Mouse (Mus musculus) urinary bladder, postnatal 25 days (tissue): ENCODE data around the gene Galnt7.

Experiments
- DNase-seq: peaks from one replicate; pipeline ENCODE4 v3.0.0; 2022; ENCODE audit warnings: low spot score

Galnt7 gene

DNA sequence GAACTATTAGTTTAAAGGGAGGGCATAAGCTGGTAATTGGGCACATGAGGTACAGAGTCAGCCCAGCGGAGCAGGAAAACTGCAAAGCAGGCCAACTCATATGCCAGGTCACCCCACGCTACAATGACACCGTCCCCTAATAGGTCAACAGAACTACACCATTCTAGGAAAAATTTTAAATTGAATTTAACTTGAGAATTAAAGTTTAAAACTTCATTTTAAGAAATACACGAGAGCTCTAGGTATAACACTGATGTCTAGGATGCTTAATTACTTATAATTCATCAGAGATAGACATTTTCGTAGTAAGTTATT lies 67.7 kb downstream of the Galnt7 start:
- no peak for DNase-seq

- DNase-seq, result no peak
Measured at GRCm38 (mm10) chr8:57584416-57585127, 68.3 kb downstream of the Galnt7 start.

DNA sequence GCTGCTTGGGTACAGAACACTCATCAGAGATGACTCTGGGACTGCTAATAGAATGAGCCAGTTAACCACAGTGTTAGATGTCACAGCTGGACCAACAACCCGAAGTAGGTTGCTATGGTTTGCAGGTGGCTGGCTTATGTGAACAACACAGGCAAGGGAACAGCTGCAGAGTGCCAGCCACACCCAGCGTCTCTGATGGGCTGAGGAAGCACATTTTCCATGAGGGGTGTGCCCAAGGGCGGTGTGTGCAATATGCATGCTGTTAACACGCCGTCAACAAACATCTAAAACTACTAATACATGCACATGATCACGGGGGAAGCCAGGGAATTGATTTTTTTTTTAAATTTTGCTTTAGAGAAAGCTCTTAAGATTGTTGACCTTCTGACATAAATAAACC lies 73.0 kb downstream of the Galnt7 start:
- DNase-seq, result no peak

DNA sequence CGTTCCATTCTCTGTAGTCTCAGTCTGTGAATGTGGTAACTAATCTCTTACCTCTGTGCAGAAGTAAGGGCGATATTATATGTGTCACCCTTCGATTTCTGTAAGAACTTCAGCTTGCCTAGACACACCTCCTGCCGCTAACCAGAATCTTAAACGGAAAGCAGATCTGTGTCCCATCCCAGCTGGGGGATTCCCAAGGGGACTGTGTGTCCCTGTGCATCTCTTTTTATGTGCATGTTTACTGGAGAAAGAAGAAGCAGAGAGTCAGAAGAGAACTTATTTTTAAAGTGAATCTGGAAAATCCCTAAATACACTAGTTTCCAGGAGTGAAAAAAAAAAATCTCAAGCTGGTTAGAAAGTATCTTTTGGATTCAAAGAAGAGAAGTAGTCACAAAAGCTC lies 75.5 kb downstream of the Galnt7 start:
- DNase-seq, result no peak

GRCm38 (mm10) chr8:57576238-57576637 lies 76.6 kb downstream of the Galnt7 start:
- DNase-seq, result peak; percentile 18

DNA sequence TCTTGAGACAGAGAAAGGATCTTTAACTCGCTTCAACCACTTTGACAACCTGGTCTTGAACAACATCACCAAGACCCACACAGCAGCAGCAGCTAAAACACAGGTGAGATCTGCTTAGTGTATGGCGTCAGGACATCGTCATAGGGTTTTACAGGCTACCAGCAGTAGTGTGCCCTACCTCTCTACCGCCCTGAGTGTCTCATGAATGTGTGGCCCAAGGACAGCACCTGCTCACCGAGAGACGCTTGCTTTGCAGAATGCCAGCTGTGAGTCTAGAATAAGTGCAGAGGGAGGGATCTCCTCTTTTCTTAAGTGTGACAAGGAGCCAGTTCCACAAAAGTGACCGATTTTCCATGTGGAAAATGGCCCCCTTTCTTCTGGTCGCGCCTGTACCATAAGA lies 77.5 kb downstream of the Galnt7 start:
- no peak for DNase-seq

DNA sequence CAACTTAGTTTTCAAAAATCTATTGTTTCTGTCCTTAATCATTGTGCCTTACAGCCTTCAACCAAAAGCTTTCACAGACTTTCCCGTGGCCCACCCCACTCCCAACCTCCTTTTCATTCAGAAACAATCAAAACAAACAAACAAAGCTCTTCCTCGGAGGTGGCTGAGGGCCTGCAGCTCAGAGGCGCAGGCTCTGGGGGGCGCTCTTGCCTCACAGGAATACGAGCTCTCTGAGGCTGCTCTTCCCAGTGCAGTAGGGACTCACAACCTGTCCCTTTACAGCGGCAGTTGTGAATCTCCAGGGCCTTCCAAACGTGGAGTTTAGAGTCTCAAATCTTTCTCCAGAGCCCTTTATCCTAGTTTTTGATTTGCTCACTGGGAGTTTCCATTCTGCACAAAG lies 78.4 kb downstream of the Galnt7 start:
- peak; percentile 73 for DNase-seq

GRCm38 (mm10) chr8:57573844-57574243 lies 79.0 kb downstream of the Galnt7 start:
- no peak for DNase-seq

DNA sequence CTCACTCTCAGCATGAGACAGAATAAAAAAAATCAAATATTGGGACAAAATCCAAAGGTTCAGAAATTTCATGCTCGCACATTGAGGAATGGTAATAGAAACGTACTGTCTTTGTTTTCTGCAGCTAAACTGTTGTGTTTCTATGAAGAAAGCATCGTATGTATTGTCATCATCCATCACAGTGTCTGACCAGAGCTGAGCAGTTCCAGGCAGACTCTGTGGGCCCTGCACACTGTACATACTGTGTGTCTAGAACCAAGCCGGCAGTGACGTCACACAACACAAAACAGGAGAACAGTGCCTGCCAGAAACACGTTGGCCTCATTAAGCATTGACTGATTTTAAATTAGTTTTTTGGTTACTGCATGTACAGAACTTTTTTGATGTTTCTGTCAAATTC lies 82.9 kb downstream of the Galnt7 start:
- no peak for DNase-seq

GRCm38 (mm10) chr8:57569400-57569795 lies 83.4 kb downstream of the Galnt7 start:
- no peak for DNase-seq

- no peak for DNase-seq
Measured at GRCm38 (mm10) chr8:57568633-57569399, 84.0 kb downstream of the Galnt7 start.

DNA sequence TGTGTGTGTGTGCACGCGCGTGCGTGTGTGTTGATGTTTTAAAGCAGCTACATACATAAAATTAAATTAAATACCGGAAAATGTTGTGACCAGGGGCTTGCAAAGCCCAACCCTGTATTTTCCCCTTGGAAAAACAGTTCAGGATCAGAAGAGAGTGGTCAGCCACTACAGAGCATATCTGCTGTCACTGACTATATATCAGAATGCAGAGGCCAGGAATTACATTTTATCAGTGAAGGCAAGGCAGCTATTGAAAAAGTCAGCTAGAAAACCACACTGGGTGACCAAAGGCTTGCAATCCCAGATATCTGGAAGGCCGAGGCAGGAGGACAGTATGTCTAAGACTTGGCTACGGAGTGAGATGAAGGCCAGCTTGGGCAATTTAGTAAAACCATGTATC lies 84.8 kb downstream of the Galnt7 start:
- no peak for DNase-seq

- no peak for DNase-seq
Measured at GRCm38 (mm10) chr8:57565039-57565438, 87.8 kb downstream of the Galnt7 start.

DNA sequence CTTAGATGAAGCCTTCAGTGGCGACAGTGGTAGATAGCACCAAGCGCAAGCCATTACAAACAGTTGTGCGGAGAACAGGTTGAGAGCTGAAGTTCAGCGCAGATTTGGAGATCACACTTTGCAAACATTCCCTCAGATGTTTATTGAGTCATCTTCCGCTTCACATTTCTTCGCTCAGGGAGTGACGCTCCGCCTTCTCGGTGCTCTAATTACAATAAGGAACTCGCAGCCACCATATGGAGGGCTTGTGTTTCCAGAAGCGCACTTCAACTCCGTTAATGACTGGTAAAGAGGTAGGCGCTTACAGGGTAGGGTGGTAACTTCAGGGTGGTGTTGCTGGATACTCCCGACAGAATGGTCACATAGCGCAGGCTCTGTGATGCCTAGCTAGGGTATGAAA lies 89.1 kb downstream of the Galnt7 start:
- DNase-seq, result no peak

DNA sequence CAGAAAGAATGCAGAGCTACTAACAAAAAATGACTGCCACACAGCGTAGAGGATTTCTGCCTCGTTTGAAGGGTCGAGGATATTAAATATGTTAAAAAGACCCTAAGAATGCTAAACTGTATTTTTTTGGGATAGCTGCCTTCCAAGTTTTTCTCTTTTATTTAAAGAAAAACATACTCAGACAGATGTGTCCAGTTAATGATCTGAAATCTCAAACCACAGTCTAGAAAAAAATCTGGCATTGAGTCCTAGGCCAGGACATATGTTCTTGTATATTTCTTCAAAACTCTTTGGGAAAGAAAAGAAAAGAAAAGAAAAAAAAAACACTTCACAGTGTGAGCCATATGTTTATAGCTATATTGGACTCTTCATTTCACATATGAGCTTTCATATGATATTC lies 90.1 kb downstream of the Galnt7 start:
- no peak for DNase-seq

DNA sequence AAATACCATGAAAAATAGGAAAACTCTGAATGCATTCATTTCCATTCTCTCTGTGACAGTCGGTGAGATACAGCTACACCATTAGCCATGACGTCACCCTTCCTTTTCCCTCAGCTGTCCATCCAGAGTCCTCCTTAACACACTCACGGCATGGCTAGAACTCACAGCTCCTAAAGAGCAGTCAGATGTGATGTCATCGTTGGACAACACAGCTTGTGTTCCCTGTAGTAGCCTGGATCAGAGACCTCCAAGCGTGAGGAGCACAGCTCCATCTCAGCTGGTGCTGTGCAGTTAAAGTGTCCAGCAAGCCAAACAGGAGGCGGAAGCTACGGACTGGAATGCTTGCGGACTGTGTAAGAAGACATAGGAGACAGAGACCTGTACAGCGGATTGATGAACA lies 91.9 kb downstream of the Galnt7 start:
- no peak for DNase-seq

DNA sequence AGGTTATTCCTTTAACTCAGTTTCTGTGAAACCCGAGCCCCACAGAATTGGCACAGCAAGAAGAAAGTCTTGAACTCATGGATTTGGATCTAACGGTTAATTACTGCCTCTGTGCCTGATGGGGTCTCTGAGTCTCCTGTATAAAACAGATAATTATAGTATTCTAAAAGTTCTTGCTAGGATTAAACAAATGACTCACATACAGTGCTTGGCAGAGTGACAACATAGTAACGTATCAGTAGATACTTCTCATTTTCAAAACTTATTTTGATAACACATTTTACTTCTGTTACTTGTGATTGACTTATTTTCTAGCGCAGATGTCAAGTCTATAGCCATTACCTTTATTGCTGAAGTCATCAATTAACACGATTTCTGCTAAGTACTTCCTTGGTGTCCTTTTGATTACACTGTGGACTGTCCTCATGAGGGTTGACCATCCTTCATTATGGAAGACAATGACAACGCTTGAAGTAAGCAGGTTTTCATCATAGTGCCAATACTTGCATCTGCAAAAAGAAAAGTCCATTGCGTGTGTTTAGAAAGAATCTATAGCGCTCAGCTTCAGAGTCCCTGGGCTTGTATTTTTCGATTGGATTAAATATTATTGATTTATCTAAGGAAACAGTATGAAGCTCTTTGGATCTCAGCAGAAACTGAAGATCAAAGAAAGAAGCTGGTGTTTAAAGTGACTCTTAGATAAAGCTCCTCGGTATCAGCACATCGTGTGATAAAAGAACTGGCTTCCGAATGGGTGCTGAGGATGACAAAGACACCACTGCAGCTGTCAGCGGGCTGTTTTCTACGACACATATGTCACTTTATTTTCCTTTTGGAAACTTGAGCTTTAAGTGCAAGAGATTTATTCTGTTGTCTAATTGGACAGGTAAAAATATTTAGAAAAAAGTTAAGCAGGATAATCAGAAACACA lies 100.5 kb downstream of the Galnt7 start:
- no peak for DNase-seq

DNA sequence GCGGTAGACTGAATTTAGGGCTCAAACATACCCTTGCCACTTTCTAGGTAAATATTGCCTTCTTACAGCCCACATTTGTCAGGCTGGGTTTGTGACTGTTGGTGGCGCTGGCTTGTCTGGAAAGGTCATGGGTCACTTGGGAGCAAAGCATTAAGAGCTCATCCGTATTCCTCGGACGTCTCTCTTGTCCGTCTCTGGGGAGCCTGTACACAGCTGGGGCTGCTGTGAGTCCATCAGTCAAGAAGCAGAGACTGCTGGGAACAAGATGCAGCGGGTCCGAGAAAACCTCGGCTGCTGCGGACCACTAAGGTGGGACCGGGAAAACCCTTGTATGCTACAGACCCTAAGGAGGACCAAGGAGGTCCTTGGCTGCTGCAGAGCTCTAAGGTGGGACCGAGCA lies 105.3 kb downstream of the Galnt7 start:
- DNase-seq, result no peak

DNA sequence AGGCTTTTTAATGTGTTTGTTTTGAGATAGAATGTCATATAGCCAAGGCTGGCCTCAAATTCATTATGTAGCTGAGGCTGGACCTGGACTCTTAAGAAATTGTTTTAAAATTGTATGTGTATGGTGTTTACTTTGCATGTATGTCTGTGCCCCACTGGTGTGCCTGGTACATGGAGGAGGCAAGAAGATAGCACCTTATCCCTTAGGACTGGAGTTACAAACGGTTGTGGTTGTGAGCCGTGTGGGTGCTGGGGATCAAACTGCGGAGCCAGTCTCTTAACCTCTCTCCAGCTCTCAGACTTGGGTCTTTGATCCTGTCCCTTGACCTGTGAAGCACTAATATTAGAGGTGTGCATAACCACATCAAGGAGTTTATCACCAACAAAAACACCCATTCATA lies 106.0 kb downstream of the Galnt7 start:
- no peak for DNase-seq

GRCm38 (mm10) chr8:57546401-57546800 lies 106.4 kb downstream of the Galnt7 start:
- DNase-seq, result no peak

GRCm38 (mm10) chr8:57541405-57541804 lies 111.4 kb downstream of the Galnt7 start:
- DNase-seq, result no peak

- no peak for DNase-seq
Measured at GRCm38 (mm10) chr8:57540951-57541350, 111.9 kb downstream of the Galnt7 start.
